Mouse (Mus musculus) common myeloid progenitor, adult 5-6 weeks (primary cell): ENCODE measurements around the gene Nynrin. TPM values are rescaled to one million over a fixed set of nuclear protein-coding genes. Genes with fewer than 3 reads are reported as not detected.

Experiments used
- ATAC-seq: replicated peaks from 2 replicates; pipeline ENCODE4 v1.8.0; 2016; ENCODE audit warnings: low read depth, mild to moderate bottlenecking, moderate TSS enrichment, inconsistent platforms; ENCODE audit not compliant: poor library complexity, severe bottlenecking
- total RNA-seq: library from RNA; stranded (forward); fragments of 200-1000, 187-1606 nt; gene quantifications from 2 replicates; pipeline ENCODE4 v1.2.3, GENCODE M21; 2017

Gene Nynrin
- total RNA-seq, 1 experiment from 2014 or later: 6.5 TPM

DNA sequence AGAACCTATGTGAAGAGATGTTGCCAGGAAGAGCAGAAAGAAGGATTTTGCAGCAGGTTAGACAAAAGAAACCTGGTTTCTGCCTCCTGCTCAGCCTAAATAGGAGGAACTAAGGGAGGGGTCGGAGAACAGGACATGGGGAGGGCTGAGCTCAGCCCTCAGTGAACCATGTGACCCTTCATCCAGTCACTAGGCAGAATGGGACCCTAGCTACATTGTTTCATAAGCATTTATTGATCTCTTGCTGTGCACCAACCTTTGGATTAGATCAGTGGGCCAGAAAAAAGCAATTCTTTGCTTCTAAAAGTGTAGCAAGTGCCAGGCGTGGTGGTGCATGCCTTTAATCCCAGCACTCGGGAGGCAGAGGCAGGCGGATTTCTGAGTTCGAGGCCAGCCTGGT, 15.5 kb upstream of the Nynrin start:
- ATAC-seq: no peak

DNA sequence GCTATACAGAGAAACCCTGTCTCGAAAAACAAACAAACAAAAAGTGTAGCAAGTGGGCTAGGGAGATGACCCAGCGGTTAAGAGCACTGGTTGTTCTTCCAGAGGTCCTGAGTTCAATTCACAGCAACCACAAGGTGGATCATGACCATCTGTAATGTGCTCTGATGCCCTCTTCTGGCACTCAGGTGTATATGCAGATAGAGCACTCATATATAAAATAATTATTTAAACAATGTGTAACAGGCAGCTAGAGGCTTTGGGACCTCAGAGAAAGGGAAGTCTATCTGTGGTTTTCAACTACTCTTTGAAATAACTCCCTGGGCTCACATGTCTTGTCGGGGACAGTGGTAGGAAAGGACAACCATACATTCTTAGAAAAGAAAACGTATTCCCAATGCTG, 15.1 kb upstream of the Nynrin start:
- ATAC-seq: peak; percentile 66; the same call in 1 of the 2 replicates

DNA sequence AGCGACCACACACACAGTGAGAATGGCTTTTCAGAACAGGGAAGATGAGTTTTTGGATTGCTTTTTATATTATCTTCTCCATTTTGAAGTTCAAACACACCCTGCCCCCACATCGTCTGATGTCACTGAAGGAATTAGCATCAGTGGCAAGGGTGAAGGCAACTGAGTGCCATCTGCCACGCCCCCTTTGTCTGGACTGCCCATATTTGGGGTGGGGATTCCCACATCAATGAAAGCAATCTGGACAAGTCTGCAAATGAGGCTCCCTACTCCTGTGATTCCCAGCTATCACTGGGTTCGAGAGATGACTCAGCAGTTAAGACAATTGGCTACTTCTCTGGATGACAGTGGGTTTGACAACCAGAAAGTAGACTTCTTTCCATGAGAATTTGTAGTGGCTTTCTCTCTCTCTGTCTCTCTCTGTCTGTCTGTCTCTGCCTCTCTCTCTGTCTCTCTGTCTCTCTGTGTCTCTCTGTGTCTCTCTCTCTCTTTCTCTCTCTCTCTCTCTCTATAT, 12.9 kb upstream of the Nynrin start:
- no peak for ATAC-seq

DNA sequence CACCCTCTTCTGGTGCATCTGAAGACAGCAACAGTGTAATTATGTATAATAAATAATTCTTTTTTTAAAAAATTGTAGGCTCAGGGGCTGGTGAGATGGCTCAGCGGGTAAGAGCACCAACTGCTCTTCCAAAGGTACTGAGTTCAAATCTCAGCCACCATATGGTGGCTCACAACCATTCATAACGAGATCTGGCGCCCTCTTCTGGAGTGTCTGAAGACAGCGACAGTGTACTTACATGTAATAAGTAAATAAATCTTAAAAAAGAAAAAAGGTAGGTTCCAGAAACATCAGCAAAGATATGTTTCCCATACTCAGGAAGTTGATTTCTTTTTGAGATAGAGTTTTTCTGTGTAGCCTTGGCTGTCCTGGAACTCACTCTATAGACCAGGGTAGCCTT, 11.0 kb upstream of the Nynrin start:
- ATAC-seq: no peak

DNA sequence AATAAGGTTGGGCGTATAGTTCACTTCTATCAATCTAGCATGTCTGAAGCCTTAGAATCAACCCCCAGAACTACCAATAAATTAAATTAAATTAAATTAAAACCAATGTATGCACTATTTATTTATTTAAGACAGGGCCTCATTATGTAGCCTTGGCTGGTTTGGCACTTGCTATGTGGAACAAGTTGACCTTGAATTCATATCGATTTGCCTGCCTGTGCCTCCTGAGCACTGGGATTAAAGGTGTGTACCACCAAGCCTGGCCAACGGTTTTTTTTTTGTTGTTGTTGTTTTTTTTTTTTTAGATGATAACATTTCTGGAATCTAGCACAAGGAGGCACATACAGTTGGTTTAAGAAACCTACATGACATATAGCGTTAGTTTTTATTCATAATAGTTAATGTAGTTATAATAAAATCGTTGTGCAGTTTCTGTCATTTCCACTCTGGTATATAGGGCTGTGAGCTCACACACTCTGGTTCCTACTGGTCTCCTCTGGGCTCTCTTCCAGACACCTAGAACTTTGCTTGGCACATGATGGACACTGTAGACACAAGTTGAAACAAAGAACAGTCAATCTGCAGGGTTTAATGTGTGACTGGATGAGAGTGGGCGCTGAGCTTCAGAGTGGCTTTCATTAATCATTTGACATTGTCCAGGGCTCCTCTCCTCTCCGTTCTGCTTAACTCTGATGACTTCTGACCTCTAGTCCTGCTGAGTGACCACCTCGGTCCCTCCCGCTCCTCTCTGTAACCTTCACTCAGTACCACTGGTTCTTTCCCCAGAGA, 8.1 kb upstream of the Nynrin start:
- no peak for ATAC-seq

DNA sequence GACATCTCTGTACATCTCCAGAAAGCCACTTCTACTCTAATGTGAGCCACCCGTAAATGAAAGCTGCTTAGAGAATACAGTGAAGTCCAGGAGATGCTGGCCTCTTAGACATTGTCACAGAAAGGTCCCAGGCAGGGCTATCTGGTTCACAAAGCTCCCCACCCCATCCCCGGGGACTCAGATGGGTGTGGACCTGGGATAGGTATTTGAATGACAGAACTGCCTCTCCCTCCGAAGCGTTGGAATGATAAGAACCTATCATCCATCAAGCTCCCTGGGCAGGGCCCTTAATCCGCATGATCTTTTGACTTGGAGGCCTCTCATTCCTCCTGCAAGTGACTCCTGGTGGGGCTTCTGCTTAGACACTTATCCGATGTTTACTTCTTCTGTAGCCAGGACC, 2.9 kb upstream of the Nynrin start:
- ATAC-seq: no peak

DNA sequence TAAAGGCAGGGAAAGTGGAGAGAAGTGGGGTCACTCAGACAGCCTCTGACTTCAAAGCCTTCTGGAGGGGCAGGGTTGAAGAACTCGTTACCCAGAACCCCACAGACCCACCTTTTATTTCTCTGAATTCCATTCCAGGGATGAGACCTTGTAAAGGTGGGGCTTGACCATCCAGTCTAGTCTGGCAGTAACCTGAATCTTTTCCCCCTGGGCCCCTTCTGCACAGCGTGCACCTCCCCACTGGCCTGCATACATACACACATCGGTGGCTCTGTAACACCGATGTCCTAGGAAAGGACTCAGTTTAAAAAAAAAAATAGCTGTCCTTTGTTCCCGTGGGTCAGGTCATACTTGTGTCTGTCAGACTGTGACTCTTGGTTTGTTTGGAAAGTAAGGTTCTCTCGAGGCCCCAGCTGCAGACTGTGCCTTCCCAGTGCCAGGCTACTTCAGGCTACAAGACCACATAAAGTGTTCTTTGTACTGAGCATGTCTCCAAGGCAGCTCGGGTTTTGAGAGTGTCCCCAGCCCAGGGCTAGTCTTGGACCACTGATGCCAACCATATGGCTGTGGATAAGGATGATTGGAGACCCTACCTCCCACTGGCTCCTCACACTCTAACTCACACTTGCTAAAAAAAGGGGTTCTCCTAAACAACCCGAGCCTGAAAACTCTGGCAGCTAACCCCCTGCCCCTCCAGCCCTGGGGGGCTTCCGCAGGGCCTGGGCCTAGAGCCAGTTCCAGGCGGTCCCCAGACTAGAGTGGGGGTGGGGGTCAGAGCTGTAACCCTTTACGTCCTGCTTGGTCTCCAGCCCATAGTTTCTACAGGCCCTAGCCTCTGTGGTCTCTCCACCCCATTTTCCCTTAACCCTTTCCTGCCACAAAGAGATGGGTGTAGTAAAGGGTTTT, 911 bp upstream of the Nynrin start:
- no peak for ATAC-seq

DNA sequence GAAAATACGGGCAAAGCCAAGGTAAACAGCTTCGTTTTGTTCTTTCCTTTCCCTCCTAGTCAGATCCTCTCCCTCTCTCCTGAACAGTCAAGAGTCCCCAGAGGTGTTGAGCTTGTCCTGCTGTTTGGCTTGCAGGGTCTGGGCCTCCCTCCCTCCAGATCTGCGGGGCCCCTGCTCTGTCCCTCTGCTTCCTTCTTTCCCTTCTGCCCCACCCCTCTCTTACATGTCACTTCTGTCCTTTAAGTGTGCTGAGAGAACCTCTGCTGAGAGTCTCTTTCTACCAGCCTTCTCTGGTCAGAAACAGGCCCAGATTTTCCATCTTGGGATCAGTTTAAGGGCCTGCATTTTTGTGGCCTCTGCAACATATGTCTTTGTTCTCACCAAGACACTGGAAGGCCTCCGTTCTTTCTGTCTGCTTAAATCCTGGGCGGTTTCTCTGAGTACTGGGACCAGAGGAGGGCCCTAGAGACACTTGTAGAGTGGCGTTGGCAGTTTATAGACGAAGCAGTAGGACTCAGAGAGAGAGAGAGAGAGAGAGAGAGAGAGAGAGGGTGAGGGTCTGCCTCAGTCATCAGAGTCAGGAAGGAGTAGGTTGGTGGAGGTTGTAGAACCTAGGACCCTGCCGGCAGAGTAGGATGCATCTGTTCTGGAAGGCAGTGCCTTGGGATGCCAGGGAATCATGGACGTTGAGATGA, 743 bp downstream of the Nynrin start:
- ATAC-seq: peak; percentile 63

DNA sequence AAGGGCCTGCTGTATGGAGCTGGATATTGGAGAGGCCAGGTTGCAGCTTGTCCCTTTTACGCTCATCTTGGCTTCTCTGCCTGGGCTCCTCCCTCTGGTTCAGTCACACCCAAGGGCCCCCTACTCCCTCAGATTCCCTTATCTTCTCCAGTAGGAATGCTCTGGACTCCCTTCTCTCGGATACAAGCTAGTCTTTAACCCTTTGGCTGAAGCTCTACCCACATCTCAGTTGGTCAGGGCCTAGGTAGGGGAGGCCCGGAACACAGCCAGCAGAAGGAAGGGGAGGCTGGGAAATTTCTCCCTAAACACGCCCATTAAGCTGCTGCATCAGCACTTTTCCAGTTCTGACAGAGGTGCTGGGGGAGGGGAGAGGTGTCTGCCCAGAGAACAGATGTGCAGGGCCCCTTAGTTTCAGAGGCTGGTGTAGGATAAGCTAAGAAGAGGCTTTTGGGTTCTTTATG, 1.3 kb downstream of the Nynrin start:
- ATAC-seq: no peak

DNA sequence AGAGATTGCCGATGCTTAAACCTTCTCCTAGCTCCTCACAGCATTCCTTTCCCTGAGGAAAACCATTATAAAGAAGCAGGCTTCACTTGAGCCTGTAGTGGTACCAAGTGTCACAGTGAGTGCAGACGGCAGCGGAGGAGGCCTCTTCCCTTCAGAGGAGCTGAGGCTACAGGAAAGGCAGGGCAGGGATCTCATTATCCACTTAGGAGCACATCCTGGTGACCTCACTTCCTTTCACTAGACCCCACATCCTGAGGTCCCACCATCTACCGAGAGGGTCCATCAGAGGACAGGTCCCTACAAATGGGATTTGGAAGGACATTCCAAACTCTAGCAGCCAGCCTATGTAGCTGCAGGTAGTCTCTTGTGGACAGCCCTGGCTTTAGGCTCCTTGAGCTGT, 3.8 kb downstream of the Nynrin start:
- no peak for ATAC-seq

DNA sequence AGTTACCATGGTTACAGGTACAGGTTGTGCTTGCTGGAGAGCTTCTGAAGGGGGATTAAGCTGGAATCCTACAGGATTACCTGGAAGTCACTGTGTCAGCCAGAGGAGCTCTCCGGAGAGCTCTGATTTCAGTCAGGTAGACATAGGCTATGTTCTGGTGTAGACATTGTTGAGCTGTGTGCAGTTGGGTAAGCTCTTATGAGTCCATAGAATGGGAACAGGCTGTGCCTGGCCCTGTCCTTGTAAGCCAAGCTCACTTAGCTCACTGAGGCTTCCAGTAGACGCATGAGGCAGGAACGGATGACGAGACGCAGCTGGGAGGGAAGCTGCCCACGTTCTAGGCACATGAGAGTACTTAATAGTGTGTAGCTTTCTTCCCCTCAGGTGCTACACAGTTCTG, 8.4 kb downstream of the Nynrin start:
- no peak for ATAC-seq

DNA sequence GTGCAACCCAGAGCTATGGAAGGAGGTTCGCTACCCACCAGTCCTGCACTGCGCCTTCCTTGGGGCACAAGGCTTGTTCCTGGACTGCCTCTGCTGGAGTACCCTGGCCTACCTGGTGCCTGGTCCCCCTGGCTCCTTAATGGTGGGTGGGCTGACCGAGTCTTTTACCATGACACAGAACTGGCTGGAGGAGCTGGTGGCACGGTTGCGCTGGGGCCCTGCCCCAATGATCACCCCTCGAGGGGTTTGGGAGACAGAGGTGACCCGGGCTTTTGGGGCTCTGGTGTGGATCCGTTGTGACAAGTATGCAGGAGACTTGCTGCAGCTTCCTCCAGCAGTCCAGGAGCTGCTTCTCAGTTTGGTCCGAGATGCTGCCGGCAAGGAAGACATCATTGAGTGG, 9.2 kb downstream of the Nynrin start:
- no peak for ATAC-seq

DNA sequence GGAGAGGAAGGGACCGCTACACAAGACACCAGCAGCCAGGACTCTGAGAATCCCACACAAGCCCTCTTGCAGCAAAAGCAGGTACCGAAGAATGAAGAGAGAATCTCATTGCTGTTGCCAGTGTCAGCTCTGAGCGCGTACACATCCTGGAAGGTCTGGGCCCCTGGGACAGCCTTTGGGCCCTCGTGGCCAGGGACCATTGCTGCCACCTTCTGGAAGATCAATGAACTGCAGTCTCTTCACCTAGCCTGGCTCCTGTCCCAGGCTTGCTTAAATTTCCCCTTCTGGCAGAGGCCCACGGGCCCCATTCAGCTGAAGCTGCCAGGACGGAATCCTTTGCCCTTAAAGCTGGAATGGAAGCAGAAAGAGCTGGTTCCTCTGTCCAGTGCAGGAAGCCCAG, 10.0 kb downstream of the Nynrin start:
- ATAC-seq: peak; percentile 95

DNA sequence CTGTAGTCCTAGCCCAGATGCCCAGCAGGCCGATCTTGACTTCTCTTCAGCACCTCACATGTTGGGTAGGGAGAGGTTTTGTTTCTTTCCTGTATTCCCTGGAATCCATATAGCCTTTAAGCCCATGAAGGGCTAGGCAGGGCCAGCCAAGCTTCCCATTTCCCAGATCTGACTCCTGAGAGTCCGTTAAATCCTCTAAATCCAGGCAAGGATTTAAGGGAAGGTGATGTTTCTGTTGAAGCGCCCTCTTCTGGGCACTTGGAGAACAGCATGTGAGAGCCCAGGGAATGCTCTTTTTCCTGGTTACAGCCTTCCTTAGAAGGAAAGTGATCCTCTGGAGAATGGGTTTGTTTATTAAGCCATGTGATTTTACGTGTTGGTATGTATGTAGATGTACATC, 13.2 kb downstream of the Nynrin start:
- no peak for ATAC-seq

DNA sequence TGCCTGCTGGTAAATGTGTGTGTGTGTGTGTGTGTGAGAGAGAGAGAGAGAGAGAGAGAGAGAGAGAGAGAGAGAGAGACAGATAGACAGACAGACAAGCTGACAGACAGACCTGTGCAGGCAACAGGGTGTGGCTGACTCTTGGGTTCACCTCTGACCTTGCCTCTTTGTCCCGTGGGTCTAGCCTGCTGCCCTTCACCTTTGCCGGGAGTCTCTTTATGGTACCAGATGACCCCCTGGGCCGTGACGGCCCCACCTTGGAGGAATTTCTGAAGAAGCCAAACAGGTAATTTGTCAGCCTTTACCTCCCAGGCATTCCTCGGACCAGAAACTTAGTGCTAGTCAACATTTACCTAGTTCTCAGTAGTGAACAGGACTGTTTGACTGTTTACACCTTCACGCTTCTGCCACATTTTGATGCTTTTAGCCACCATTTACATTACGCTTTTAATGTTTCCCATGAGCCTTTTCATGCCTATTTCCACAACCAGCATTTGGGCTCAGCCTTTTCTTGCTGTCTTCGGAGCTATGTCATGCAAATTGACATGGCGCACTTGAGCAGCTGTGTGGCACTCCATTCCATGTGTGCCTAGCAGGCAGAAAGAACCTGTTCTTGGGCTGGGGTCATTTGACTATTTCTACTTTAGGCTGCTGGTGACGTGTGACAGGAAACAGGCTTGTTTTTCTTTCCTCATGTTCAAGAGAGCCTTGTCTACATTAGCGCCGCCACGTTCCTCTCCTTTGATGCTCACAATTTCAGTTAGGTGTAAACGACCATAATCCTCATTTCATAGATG, 14.6 kb downstream of the Nynrin start:
- ATAC-seq: no peak

DNA sequence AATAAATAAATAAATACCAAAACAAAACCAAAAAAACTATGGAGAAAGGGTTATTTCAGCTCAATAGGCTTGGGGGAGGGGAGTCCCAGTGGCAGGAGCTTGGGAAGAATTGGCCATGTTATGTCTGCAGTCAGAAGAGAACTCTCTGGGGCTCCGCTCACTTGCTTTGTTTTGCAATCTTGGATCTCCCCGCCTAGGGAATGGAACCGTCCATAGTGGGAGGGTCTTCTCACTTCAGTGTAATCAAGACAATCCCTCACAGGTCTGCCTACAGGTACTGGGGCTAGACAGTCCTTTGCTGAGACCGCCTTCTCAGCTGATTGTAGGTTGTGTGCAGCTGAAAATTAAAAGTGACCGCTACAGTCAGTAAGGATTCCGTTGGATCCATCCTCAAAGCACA, 15.7 kb downstream of the Nynrin start:
- ATAC-seq: no peak

DNA sequence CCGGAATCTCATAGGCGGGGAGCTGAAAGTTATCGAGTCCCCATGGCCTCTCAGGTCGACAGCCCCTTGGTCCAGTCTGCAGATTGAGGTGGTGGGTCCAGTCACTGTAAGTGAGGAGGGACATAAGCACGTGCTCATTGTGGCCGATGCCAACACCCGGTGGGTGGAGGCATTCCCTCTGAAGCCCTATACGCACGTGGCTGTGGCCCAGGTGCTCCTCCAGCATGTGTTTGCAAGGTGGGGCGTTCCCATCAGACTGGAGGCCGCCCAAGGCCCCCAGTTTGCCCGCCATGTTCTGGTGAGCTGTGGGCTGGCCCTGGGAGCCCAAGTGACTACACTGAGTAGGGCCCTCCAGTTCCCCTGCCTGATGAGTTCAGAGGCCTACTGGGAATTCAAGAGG, 18.2 kb downstream of the Nynrin start:
- ATAC-seq: no peak

DNA sequence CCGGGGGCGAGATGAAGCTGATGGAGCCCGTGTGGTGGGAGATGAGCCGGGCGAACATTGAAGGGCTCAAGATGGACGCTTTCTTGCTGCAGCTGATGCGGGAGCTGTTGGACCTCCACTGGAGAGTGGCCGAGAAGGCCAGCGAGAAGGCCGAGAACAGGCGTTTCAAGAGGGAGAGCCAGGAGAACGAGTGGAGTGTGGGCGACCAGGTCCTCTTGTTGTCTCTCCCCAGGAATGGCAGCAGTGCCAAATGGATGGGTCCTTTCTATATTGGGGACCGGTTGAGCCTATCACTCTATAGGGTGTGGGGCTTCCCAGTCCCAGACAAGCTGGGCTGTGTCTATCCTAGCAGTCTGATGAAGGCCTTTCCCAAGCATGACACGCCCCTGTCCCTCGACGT, 18.7 kb downstream of the Nynrin start:
- ATAC-seq: no peak

DNA sequence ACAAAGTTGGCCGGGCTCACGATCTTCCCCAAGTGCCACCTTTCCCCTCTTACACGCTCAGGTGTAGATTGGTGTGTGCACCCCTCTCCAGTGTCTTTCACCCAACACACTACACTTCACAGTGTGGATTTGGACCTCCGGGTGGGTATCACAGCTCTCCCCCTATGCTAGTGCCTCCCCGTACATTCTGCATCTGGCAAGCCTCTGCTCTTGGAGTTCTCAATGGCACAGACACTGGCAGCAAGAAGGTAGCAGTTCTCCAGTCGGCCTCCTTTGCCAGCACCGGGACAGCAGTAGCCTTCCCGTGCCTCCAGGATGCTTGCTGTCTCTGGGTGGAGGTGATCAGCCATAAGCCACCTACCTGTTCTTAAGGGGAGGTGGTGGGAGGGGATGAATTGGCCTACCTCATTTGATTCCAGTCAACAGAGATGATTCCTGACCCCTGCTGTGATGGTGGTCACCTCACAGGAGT, 19.5 kb downstream of the Nynrin start:
- no peak for ATAC-seq
